Mouse (Mus musculus) B cell, adult 2 months (primary cell): ENCODE data around the gene Mrvi1.

Experiments used
- DNase-seq, 2 experiments: peaks; one replicate each; pipeline ENCODE4 v3.0.0; 2022

The Mrvi1 gene

DNA sequence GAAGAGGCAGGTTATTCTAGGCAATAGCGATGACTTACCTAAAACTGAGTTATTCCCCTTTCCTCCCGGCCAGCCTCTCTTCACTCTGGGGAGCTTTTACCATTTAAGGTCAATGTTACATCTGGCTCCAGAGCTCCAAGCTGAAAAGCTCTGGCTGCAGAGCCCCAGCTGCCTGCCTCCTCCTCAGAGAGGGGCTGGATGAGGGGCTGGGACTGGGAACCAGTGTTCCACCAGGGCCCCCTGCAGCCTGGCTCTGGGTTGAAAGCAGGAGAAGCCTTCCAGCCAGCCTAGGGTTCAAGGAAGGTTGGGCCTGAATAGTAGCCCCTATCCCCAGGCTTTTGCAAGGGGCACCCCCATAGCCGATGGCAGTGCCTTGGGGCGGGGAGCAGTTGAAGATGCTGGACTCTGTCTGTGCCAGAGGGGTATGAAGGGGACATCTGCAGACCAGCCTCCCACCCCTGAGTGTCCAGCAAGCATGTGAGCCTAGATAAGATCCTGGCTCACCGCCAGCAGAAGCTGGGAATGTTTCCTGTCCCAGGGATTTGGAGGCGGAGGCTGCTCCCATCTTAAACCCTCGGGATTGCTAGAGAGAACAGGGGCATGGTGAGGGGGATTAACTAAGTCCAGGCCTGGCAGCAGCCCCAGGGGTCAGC, at the start of gene Mrvi1:
Gene Mrvi1 (minus strand): TSS at position 409 of the 653 bp plus-strand sequence.
- no peak for DNase-seq

DNA sequence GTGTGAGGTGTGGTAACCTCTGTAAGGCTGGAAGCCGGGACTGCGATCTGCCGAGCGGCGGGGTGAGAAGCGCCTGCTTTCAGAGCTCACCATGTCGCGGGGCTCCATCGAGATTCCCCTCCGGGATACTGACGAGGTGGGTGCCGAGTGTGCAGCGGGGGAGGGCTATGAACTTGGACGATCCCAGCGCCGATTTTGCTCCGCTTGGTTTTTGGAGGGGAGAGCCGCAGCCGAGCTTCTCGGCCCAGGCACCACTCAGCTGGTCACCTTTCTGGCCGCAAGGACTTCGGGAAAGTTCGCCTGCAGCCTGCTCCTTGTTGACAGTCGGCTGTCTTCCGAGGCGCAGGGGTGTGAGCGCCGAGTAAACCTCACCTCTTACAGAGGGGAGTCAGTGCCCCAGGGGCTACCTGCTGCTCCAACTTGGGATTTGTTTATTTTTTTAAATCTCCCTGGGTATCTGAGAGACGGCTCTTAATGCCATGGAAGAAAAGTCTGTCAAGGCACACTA, 46.8 kb upstream of the Mrvi1 start:
- DNase-seq, result no peak

DNA sequence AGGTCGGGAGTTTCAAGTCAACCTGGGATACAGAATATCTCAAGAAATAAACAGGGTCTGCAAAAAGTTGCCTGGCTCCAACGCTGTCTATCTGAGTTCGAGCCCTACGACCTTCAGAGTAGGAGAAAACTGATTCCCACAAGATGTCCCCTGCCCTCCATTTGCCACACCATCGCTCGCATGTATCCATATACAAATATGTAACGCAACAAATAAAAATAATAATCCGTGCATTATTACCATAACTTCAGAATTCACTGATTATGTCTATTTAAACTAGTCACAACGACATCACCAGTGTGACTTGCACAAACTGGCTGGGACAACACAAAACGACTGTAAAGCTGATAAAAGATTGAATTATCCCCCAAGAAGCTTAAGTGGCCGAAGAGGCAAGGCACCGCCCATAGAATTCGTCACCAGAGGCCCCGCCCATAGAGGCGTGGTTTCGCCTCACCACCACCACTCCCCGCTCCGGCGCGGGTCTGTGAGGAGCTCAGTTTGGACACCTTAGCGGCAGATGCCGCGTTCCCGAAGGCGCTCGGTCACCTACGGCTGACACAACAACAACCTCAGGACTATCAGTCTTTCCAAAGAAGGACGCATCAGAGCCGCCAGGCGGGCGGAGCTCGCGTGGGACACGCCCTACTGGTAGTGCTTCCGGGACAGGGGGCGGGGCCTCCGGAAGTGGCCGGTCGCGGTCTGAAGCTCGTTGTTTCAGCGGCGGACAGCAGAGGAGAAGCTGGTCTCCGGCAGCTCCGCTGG, 46.2 kb upstream of the Mrvi1 start, which contains the start of gene Ctr9:
Gene Ctr9 (plus strand): TSS at position 671 of the 765 bp plus-strand sequence.
- DNase-seq, result peak; percentile 94 to 96

DNA sequence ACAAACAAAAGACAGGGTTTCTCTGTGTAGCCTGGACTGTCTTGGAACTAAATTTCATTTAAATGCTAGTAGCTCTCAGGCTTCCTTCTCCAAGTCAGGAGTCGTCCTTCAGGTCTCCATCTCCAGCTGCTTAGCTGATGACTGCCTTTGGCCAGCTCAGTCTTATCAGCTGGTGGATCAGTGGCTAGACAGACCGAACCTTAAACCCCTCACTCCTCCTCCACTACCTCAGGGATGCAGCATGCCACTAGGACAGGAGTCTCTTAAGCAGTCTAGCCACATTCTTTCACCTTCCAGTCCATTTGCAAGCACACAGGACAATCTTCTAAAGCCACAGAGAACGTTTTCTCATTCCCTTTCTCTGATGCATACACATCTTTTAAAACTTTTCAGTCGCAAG, 42.7 kb upstream of the Mrvi1 start:
- DNase-seq, result no peak

DNA sequence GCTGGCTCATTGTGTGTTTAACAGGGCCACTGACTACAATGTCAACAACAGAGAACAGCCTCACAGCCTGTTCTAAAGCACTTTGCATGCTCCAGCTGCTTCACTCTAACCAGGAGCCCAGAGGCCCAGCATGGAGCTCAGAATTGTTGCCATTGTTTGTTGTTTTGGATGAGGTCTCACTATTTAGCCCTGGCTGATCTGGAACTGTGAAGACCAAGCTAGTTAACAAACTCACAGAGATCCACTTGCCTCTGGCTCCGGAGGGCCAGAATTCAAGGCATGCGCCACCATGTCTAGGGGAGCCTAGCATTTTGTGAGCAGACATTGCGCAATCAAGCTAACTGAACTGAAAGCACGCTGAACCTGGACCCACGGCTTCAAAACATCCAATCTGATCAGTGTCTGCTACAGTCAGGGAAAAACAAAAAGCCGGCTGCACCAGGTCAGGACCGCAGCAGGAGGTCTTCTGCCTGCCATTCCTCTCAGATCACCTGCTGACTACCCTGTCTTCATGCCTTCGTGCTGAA, 41.9 kb upstream of the Mrvi1 start:
- no peak for DNase-seq

DNA sequence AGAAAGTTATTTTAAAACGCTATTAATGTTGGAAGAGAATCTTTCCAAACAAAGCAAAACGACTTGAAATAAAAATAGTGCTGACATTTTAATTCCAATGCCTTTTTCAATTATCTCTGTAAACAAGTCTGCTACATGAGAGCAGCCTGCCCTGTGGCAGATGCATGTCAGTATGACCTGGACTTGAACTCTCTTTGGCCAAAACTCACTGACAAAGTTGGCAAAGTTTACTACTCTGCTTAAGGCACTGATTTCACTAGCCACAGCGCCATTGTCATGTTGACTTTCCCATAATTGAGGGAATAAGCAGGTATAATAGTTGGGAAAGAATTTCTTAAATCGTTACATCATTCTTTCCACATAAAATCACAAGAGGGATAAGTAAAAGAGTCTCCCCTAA, 38.6 kb upstream of the Mrvi1 start:
- no peak for DNase-seq

DNA sequence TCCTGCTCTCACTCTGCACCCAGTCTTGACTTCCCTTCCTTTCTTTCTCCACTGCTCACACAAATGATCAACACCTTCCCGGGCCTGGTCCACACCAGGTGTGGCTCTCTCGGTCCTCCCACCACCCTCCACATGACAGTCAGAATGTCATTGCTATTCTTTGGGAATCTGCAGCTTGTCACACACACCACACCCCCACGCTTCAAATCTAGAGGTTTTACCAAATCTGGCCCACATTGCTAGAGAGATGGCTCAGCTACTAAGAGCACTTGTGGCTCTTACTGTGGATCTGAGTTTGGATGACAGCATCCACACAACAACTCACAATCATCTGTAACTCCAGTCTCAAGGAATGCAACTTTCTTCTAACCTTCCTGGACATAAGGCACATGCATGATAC, 34.7 kb upstream of the Mrvi1 start:
- DNase-seq, result no peak

DNA sequence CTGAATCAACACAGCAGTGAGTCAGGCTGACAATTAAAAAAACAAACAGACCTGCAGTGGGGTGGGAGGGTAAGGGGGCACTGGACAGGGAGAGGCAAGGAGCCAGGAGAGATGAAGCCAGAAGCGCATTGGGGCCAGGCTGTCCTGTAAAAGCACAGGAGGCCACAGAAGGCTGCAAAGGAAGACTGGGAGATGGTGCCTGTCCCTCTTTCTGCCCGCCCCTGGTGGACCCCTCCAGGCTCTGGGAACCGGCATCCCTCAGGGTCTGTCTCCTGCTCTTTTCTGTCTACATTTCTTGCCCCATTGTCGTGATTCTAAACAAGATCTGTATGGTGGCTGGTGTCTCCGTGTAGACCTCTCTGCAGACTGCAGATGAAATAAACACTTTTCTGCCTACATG, 33.5 kb upstream of the Mrvi1 start:
- DNase-seq, result no peak

DNA sequence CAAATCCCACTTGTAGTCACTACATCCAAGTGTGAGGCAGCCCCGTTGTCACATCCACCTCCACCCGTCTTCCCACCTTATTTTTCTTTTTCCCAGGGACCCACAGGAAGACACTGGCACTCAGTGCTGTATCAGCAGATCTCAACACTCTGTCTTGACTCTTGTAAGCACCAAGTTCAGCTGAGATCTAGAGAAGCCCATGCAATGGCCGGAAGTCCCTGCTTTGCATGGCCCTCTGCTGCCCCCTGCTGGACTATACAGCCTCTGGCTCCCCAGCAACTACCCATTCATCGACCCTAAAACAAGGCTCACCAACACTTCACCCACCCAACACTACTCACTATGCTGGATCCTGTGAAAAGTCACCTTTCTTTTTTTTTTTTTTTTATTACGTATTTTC, 32.6 kb upstream of the Mrvi1 start:
- peak; percentile 95 for DNase-seq

DNA sequence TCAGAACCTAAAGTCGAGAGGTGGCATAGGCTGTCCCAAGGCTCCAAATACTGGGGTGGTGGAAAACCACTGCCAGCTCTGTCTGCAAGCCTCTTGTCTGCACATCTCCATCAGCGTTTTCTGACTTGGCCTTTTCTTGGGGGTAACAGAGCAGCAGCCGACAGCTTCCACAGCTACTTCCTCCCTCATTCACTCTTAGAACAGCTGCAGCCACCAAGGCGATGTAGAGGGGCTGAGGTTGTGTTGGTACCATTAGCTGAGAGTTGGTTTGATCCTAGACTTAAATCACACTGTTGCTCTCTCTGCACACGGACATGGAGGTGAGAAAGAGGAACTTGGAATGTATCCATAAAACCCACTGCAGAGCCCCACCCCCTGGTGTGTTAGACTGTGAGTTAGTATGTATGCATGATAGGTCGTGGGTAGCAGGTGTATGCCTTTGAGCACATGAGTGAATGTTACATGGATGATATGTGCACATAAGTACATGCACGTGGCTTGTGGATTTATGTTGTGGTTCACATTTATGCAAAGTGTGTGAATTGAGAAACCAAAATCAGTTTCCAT, 31.9 kb upstream of the Mrvi1 start:
- peak; percentile 43 to 50 for DNase-seq

DNA sequence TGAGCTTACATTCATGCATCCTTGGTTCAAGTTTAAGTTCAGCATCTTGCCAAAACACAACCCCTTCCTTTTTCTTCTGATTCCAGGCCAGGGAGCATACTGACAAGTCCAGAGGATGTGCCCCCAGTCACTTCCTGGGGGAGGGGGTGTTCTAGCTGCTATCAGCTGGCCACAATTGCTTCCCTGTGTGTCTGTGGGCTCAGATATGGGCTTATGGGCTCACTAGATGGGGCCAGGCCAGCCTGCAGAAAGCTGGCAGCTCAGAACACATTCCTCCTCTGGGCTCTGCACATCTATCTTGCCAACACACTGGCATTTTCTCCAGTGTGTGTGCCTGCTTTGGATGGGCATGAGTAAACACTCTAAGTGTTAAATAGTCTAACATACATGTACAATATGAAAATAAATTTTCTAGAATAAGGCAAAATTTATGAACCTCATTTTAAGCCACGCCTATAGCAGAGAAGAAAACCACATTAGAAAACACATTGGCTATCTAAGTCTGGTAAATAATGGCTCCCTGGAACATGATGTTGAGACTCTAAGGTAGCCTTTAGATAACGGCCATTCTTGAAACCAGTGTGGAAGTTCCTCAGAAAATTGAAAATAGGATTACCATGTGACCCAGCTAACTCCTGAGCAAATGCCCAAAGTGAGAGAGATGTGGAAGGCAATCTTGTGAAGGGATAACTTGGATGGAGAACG, 22.0 kb upstream of the Mrvi1 start:
- DNase-seq, result no peak

DNA sequence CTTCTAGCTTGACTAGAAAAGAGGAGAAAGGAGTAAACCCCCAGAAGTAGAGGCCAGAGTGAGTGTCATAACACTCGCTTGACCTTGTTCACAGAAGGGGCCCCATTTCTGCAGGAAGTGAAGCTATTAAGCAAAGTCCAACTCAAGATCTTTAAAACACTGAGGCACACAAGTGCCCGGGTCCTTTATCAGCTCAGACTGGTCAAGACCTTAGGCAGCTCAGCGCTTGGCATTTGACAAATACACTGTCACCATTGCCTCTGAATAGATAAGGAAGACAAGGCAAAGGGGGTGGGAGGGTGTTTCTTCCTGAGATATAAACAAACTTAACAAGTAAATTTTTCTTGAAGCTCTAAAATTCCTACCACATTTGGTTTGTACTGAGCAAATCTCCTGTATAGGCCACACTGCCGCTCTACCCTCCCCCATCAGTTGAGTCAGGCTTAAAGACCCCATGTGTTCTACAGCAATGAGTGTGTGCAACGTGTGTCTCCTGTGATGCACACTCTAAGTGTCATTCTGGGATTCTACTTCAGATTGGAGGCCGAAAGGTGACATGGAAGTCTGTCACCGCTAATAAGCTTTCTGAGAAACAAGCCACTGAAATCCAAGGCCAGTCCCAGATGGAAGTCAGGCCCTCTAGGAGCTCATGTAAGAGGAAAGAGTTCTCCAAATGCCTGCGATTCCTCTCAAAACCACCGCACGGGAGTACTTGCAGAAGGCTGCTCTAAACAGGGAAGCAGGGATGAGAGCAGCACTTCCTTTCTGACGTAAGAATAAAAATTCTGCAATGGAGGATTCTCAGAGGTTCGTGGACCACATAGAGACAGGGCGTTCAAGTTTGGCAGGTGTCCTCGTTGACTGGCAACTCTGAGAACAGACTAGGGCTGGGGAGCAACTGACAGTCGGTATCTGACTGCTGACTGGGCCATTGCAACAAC, 16.9 kb upstream of the Mrvi1 start:
- no peak for DNase-seq

DNA sequence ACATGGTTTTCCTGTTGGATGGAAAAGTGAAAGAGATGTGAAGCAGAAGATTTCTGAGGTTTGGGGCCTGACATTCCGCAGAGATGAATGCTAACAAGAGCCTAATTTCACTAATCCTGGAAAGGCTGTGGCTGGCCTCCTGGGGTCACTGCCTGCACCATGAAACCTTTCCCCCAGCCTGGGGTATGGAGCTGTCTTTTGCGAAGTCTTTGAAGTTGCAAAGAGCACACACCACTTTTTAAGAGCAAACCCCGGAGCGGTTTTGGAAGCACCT, 8.9 kb upstream of the Mrvi1 start:
- DNase-seq, result no peak

DNA sequence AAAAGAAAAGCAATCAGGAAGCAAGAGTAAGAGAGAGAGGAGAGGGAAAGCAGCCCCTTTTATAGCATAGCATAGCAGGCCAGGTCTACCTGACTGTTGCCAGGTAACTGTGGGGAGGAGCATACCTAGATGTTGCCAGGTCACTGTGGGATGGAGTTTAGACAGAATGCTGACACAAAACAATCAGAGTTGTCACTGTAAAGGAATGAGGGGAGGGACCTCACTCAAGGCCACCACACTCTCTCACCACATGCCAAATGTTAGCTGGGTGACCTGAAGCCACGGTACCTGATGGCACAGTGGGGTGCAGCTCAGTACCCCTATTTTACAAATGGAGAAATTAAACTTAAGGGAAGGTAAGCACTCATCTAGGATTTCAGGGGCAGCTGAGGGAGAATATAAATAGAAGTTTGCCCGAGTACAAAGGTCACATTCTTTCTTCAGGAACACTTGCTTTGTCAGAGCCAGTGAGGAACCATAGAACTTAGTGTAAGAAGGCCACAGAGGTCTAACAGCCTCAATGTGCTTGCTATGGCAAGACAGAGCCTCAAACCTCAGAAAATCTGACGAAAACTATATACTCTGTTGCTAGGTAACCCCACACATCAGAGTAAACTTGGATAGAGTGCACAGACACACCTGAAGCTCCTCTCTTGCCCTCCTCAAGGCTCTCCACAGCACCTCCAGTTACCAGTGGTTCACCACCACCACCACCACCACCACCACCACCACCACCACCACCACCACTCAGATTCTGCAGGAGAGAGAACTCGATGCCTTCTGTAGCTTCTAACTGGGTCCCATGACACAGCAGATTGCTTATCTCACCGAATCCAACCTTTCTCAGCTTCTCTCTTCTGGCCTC, 8.3 kb upstream of the Mrvi1 start:
- DNase-seq, result no peak

DNA sequence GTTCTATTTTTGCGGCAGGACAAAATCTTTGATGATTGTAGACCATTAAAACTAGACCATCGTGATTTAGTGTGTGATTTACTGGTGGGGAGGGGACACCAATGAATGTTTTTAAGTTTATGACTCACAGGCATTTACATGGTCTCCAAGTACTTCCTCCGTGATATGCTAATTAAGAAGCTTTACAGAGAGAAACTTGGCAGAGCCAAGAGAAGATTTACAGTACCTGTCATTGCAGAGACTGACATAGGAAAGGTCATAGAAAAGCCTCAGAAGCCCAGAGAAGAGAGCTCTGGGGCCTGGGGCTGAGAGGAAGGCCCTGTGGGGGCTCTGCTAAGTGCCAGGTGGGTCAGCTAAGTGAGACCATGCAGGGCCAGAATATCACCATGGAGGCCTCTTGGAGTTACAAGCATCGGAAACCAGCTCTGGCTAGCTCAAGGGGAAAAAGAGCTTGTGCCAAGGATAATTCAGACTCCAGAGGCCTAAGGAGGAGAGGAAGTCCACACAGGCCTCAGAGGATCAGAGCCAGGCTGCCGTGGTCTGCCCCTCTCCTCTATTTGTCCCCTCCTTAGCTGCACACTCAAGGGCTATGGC, 7.1 kb upstream of the Mrvi1 start:
- no peak for DNase-seq

DNA sequence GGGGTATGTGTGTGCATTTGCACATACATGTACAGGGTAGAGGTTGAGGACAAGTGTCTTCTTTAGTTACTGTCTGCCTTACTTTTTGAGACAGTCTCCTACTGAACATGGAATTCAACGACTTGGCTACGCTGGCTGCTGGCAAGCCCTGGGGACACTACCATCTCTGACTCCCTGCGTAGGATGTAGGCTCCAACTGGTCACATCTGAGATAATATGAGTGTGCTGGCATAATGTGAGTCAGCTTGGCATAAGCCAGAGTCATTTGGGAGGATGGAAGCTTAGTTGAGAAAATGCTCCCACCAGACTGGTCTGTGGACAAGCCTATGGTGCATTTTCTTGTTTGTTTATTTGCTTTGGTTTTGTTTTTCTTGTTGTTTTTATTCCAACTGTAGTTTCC, 5.8 kb upstream of the Mrvi1 start:
- DNase-seq, result no peak

DNA sequence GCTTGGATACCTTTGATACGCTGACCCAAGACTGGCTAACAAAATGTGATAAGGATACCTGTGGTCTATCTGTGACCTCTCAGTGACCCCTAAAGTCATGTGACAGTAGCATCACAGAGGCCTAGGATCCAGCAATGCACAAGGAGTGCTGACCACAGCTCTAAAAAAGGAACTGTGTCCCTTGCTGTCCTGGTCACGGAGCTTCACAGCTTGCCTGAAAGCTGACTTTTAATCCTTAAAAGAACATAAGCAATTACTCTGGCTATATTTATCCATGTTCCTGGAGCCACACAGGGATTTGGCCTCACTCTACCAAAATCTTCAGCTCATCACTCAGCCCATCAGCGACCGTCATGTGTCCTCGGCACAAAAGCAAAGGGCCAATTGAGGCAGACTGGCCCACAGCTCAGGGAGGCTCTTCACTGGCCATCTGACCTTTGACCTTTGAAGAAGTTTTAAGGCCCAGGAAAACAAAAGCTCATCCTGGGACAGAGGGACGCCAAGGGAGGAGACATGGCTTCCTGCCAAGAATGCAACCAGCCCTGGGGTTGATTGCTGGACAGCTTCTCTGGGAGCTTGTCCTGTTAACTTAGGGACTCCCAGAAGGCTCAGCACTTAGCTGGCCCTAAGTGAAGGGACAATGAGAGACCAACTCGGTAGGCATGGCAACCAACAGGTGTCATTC, 3.5 kb upstream of the Mrvi1 start:
- DNase-seq, result no peak

DNA sequence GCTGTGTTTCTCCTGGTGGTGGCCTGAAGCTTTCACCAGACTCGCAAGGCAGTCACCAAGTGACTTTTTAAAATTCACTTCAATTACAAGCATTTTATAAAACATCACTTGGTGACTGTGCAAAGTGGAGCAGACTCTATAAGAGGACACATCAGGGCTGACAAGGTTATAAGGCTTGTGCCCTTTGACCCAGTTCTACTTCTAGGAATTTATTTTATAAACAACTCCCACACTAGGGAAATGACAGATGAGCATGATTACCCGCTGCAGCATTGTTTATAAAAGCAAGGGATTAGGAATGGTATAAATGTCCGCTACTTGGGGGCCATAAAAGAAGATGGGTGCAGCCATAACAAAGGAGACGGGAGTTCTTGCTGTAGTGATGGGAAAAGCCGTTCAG, 1.4 kb upstream of the Mrvi1 start:
- DNase-seq, result no peak

DNA sequence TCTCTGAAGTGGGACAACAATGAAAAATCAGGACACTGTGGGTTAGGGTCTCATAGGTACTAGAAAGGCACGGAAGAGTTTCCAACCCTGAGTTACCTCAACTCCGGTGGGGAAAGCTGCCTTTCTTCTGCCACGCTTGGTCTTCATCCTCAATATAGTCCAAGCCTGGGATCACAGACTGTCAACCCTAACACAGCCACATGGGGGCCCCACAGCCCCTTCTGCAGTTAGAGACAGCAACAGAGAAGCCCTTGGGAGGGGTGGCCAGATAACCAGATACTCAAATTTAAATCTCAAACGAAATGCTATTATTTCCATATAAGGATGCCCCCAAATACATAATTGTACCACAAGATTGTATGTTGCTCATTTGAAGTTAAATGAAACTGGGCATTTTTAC, 503 bp upstream of the Mrvi1 start:
- peak; percentile 54 to 57 for DNase-seq

DNA sequence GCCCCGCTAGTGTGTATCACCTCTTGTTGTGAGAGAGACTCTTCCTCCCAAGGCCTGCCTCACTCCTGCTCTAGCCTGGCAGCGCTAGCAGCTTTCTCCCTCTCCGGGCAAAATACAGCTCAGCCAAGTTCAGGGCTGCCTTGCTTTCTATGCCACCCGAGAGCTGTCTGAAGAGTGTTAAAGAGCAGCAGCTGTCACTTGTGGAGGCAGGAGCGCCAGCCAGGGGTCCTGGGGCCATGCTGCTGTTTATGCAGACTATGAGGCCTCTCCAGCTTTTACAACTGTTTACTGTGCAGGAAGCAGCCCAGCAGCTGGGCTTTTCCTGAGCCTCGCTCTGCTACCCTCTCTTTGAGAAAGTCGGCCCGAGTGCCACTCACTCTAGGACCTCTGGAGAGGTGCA, 1.2 kb downstream of the Mrvi1 start:
- DNase-seq, result no peak
